Mouse (Mus musculus) gastrocnemius, postnatal 4 days (tissue): ENCODE results near the gene Olfr1394. TPM values are rescaled to one million over a fixed set of nuclear protein-coding genes. Genes with fewer than 3 reads are reported as not detected.
A peak's percentile ranks its signal among the peaks of the same experiment; 100 is the strongest.
"Not testable (repeated sequence)": the region's sequence is repeated elsewhere in the genome, so short reads cannot be mapped to it uniquely, and the experiment has no call there.

Experiments used
- DNase-seq, 2 experiments: peaks; one replicate each; pipeline ENCODE4 v3.0.0; 2021 to 2022; ENCODE audit warnings: low spot score in 2 of 2, mixed read lengths in 2 of 2
- total RNA-seq, 2 experiments: library from RNA; stranded (reverse); gene quantifications; 2 replicates each; pipeline ENCODE4 v1.2.3; 2021

Olfr1394 gene
- total RNA-seq, 2 experiments from 2014 or later, result not detected

DNA sequence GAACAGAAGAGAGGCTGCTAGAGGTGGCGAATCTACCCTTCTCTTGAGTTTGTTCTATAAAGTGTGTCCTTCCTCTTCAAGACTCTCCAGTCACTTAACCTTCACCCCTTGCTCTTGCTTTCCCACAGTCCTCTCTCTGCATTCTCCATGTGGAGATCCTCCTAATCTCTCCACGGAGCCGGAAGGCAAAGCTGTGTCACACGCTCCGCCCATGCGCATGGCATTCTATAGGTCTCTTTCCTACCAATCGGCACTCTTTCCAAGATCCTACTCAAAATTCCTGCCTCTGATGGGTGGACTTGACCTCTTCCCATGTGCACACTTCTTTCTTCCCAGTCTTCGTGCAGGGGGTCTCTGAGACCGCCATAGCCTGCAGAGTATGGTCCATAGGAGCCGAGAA, 33.5 kb downstream of the Olfr1394 start:
- DNase-seq, result no peak

DNA sequence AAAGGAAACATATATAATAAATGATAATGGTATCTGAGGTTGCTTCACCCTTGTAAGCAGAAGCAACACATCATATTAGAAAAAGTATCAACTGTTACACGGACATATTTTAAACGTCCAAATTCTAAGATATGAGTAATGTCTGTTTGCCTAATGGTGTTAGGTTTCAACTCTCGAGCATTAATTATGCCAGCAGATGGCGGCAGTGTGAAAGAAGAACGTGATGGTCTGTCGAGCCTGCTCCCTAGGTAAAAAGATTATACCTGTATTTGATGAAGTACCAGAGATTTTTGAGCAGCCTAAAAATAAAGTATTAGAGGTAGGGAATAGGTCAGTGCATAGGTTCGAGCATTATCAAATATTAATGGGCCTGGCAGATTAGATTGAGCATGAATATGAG, 35.6 kb downstream of the Olfr1394 start:
- DNase-seq, result peak in 1 of 2 experiments; percentile 41

DNA sequence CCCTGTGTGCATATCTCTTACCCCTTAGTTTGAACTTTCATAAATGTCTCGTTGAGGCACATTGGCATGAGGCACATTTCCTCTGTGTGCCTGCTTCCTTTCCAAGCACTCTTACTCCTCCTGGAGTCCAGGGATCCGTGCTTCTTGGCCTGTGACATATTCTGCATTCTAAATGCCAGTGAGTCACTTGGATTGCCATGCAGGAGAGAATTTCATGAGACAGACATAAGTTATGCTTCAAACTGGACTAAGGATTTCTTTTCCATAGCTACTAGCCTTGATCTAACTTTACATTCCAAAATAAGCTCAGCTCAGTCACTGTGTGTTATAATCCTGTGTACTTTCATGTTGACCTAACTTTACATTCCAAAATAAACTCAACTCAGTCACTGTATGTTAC, 36.9 kb downstream of the Olfr1394 start:
- DNase-seq, result no peak

DNA sequence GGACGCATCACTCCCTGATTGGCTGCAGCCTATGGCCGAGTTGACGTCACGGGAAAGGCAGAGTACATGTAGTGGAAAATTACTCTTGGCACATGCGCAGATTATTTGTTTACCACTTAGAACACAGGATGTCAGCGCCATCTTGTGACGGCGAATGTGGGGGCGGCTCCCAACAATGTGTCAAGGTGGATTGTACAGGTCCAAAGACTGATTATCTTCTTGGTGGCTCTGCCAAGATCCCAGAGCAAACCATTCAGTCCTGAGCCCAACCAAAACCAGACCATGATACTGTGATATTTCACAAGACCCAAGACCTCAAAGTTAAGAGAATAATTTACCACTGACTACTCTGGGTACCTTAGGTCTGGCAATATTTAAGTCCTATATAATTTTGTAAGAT, 40.6 kb downstream of the Olfr1394 start:
- not testable (repeated sequence) for DNase-seq

DNA sequence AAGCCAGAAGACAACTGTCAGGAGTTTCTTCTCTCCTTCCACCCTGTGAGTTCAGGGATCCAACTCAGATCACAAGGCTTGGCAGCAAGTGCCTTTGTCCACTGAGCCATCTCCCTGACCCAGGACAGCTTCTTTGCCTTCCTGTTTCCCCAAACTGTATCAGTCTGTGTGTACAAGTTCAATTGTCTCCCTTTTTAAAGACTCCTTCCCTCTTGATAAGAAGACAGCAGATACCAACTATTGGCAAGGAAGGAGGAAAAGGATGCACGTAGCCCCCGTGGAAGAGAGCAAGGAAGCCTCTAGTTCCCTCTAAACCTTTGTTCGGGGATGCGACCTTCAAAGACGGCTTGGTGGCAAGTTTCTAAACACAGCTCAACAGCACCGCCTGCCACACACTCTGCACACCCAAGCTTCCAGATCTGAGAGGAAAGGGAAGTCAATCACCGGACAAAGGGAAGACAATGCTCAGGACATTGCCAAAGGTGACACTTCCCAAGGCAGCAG, 41.7 kb downstream of the Olfr1394 start:
- DNase-seq, result no peak

DNA sequence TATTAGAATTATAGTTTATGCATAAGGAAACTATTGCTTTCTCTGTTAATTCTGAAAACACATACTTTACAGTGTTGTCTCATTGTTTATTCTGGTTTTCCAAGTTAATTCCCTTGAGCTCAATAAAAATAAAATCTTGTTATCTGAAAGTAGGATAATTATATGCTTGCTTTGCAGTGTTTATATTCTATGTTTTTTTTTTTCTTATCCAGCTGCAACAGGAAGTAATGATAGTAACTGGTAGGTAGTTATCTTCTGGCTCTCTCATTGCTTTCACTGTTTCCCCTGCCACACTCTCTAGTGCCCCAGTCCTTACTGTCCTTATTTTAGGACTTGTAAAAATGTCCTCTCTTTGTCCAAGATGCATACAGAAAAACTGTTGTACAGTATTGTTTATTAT, 46.5 kb downstream of the Olfr1394 start:
- no peak for DNase-seq

DNA sequence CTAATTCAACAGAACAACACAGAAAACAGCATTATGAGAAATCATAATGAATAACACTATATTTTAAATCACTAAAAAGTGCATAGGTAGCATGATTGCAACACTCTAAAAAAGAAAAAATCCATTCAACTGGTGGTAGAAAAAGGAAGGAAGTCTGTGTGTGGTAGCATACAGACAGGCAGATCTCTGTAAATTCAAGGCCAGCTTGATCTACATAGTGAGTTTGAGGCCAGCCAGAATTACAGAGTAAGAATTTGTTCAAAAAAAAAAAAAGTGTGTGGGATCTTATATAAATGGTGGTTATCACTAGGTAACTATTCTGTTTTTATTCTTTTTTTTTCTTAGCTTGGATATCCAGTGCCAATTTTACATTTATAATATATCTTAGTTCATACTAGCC, 47.0 kb downstream of the Olfr1394 start:
- DNase-seq, result no peak

DNA sequence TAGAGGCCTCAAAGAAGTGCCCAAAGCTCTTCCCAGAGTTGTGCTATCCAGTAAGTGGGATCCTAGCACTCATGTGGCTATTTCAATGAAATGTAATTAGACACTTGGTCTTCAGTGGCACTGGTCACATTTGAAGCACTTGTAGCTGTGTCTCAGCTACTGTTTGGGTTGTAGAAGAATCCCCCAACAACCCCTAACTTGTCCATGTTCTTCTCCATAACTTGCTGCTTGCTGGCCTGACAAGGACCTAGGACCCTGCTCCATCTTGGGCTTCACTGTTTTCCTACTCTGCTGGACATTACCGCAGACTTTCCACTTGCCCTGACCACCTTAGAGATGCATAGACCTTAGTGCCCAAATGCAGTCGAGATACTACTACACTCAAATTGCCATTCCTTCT, 47.9 kb downstream of the Olfr1394 start:
- DNase-seq, result no peak

DNA sequence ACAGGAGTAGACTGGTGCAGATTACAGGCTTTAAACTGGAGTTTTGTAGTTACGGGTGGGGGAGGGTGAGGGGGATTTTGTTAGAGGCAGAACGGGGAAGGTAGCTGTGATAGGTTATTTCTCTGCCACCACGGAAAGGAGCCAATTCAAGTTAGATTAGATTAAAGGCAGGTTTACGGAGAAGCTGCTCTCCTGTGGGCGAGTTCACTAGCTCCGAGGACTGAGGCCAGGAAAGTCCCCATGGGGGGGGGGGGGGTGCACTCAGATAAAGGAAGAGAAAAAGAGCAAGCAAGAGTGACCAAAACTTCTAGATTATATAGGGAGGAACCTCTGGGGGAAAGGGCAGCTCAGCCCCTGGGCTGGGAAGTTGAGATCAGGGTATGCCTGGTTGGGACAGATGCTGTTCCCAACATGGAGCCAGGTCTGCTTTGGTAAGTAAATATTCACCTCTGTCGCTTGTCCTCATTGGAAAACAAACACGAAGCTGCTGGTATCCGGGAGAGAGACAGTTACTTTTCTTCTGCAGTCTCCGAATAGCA, 48.4 kb downstream of the Olfr1394 start:
- peak in 1 of 2 experiments; percentile 13 for DNase-seq

DNA sequence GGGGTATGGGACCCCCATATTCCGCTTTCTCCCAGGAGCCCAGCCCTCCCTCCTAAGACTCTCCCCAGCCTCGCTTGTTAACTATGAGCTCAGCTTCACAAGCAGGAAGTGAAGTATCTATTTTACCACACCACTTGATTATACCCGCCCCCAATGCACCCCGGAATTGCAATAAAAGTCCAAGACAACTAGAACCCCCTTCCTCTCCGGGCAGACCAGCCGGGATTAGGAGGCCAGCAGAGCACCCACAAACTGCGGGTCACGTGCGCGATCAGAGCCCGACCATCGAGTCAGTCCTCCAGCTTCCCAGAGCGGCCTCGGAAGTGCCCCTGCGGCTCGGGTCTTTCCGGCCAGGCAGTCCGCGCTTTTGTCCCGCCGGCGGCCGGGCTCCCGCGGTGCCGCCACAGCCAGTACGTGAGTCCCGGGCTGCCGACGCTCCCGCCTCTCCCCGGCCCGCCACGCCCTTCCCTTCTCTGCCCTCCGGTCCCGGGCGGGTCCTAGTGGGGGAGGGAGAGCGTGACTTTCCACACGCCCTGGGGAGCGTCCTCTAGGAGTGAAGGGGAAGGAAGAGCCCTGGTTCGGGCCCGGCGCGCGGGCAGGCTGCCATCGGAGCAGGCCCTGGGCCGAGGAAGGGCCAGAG, 49.1 kb downstream of the Olfr1394 start, which contains the start of gene Zfp62:
TSS of gene Zfp62 (plus strand) at position 164 of the 640 bp plus-strand sequence.
- DNase-seq, result peak; percentile 84 to 95

DNA sequence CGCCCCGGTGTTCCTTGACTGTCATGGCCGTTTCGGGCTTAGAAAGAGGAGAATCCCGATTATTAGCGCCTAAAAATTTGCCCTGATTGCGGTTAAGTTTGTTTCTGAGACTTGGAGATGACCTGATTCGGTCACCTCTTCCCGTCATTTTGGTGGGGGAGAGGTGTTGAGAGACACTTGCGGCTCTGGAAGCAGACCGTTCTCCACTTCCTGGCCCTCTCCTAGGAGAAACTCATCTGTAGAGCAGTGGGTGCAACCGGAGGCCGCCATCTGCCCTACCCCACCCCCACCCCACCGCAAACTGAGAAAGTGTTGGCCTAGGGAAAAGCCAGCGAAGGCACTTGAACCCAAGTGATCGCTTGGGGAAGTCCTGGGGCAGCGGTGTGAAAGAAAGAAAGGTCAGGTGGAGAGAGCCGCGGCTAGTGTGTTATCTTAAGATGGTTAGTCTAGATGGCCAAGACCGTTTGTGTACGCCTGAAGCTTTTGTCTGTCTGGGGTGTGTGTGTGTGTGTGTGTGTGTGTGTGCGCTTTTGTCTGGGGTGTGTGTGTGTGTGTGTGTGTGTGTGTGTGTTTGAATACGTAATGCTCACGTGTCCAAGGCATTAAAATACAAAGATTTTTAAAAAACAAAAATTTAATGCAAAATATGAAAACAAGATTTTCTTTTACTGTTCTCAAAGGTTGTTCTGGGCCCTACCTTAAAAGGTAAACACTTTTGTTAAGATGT, 49.8 kb downstream of the Olfr1394 start:
- DNase-seq, result no peak

DNA sequence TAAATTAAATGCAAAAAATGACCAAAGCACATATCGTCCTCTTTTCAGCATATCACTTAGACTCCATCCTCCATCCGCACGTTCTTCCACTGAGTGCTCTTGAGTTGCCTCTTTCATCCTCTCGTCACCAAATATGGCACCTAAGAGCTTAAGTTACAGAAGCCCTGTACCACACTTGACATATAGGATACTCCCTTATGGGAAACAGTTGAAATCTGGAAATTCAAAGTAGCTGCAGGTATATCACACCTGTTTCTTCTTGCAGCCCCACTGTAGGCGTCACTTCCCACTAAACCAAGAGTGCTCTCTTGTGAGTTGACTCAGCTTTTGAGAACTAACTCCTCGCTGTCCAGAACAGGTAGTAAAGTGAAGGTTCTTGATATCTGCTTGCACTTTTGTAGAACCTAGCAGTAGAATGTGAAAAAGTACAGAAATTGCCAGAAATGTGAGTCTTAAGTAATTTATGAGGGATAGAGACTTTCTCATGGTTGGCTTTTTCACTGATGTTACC, 51.0 kb downstream of the Olfr1394 start:
- no peak for DNase-seq

DNA sequence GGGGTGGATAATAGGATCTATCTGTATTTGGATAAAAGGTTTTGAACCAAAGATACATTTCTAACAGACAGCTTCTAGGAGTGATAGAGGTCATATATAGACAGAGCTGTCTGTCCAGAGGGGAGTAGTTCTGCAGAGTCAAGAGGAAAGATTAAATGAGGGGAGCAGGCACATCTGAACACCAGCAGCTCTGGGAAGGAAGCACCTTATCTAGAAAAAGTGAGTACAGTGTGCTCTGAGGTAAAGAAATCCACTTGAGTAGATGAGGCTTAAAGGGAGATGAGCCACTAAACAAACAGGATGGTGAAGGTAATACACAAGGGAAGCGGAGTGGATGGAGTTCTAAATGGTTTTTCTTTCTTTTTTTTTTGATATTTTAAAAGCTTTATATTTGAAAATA, 53.3 kb downstream of the Olfr1394 start:
- DNase-seq, result no peak

Other genes with a start within 250 kb of the Olfr1394 start
- 1 to 10 TPM; 1.6 to 3.0 TPM for gene Psme2b, start 208.2 kb upstream of the Olfr1394 start, total RNA-seq
- under 1 TPM; 0.10 to 0.15 TPM for gene Olfr56, start 175.5 kb upstream of the Olfr1394 start, total RNA-seq
- 1 to 10 TPM in 1 of 2 experiments, under 1 TPM in 1; 0.57 to 1.3 TPM for gene 9930111J21Rik1, start 175.0 kb upstream of the Olfr1394 start, total RNA-seq
- under 1 TPM; 0.44 to 0.54 TPM for gene Gm12185, start 162.2 kb upstream of the Olfr1394 start, total RNA-seq
- gene Tgtp1, start 160.2 kb upstream of the Olfr1394 start, total RNA-seq, result under 1 TPM; 0.57 to 0.81 TPM
- gene 9930111J21Rik2, start 103.1 kb upstream of the Olfr1394 start, total RNA-seq, result 1 to 10 TPM; 1.7 to 1.9 TPM
- gene Tgtp2, start 90.2 kb upstream of the Olfr1394 start, total RNA-seq, result not detected
- gene Ifi47, start 77.8 kb upstream of the Olfr1394 start, total RNA-seq, result 1 to 10 TPM; 1.6 to 2.1 TPM
- under 1 TPM in 1 of 2 experiments, not detected in 1; 0.27 TPM for gene Olfr1396, start 39.5 kb upstream of the Olfr1394 start, total RNA-seq
- not detected for gene Olfr1395, start 12.1 kb upstream of the Olfr1394 start, total RNA-seq
- gene Btnl9, start 32.8 kb downstream of the Olfr1394 start, total RNA-seq, result 10 to 100 TPM; 10.8 to 11.8 TPM
- 10 to 100 TPM; 30.4 to 39.9 TPM for gene Zfp62, start 48.9 kb downstream of the Olfr1394 start, total RNA-seq
- 10 to 100 TPM; 61.3 to 67.4 TPM for gene Mgat1, start 89.8 kb downstream of the Olfr1394 start, total RNA-seq
- gene Olfr1393, start 123.9 kb downstream of the Olfr1394 start, total RNA-seq, result under 1 TPM; 0.16 to 0.22 TPM
- not detected for gene Olfr1392, start 130.9 kb downstream of the Olfr1394 start, total RNA-seq
- gene Olfr10, start 150.4 kb downstream of the Olfr1394 start, total RNA-seq, result not detected
- gene Olfr1391, start 168.4 kb downstream of the Olfr1394 start, total RNA-seq, result not detected
- not detected for gene Olfr1390, start 180.8 kb downstream of the Olfr1394 start, total RNA-seq